Mouse (Mus musculus): ENCODE measurements around the gene Ttll9.

DNA sequence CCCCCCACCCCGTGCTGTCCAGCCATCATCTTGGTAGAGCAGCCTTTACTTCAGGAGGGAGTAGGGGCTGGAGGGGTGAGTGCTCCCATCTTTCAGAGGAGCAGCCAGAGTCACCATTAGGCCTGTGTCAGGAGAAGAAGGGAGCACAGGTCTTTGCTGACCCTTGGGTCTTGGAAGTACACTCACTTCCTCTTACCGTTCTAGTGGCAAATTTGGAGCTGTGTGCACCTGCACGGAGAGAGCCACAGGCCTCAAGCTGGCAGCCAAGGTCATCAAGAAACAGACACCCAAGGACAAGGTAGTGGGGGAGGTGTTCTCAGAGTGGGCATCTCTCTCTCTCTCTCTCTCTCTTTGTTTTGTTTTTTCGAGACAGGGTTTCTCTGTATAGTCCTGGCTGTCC, 46.8 kb upstream of the Ttll9 start:
- TF ChIP-seq CTCF (IDR thresholded peaks at IDR 0.05; ENCODE audit: low read depth) (no peak), EP300 (IDR thresholded peaks at IDR 0.05; ENCODE audit: low read depth) (no peak)

Measured in liver, postnatal 0 days (tissue).